Mouse (Mus musculus) kidney, adult 2 months (tissue): ENCODE measurements at regions not wholly inside any gene's neighbourhood (a gene's known extent, or its start where the extent isn't known, plus 50 kb on each side); places are given as distances from the start of the nearest gene placed in this dataset.

Experiments
- CTCF ChIP-seq: fragments of 200-500 bp; conservative IDR thresholded peaks from 2 replicates; pipeline ENCODE4 v1.5.1; 2011; ENCODE audit warnings: low read depth, mild to moderate bottlenecking, control low read depth, low read length, moderate library complexity, mixed read lengths; ENCODE audit not compliant: insufficient read depth, insufficient read length
- POLR2A ChIP-seq: fragments of 200-500 bp; IDR thresholded peaks from one replicate; pipeline ENCODE4 v1.6.1; 2011; ENCODE audit warnings: low read depth, low read length, control low read depth

GRCm38 (mm10) chr6:94801039-94801438 lies 101.1 kb upstream of the Lrig1 start:
- TF ChIP-seq POLR2A (no peak), CTCF (no peak)
